Mouse (Mus musculus): ENCODE results near the gene Add1.

DNA sequence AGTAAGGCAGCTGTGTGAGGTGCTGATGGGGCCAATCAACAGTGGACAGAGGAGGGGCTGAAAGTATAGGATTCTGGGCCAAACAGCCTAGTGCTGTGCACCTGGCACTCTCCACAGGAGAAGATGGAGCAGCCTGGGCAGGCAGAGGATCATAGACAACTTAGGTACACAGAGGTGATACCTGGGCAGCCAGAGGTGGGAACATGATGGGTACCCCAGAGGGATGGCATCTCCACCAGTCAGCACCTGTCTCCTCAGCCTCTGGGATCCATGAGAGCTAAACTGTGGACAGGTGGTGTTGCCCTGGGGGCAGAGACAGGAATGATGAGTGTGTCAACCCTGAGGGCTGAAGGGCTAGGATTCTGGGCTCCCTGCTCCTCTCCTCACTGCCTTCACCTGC lies 49.0 kb upstream of the Add1 start:
- TF ChIP-seq CTCF (IDR thresholded peaks at IDR 0.05; ENCODE audit: borderline replicate concordance, insufficient read depth, low read length) = no peak
- TF ChIP-seq POLR2A (IDR thresholded peaks at IDR 0.05; ENCODE audit: low read depth, low read length) = no peak

Data from embryonic fibroblast, embryonic 13.5 days (primary cell).